Mouse (Mus musculus) thymus, adult 2 months (tissue): ENCODE data around the gene Castor1. TPM values are rescaled to one million over a fixed set of nuclear protein-coding genes. Genes with fewer than 3 reads are reported as not detected.
A peak's percentile ranks its signal among the peaks of the same experiment; 100 is the strongest.

ENCODE experiments used
- DNase-seq: peaks from one replicate; pipeline ENCODE4 v3.0.0; 2021
- H3K27ac ChIP-seq: fragments of 200-500 bp; 2 replicates; pipeline ENCODE4 v1.5.1; 2012; ENCODE audit warnings: low read length, control low read depth; ENCODE audit not compliant: control insufficient read depth, insufficient read depth
- H3K27me3 ChIP-seq: fragments of 200-500 bp; 2 replicates; pipeline ENCODE4 v1.6.1; 2012; ENCODE audit warnings: mild to moderate bottlenecking, low read length, moderate library complexity, mixed read lengths; ENCODE audit not compliant: control insufficient read depth, insufficient read depth
- H3K36me3 ChIP-seq: fragments of 200-500 bp; 2 replicates; pipeline ENCODE4 v1.6.1; 2012; ENCODE audit warnings: mild to moderate bottlenecking, low read length, moderate library complexity; ENCODE audit not compliant: control insufficient read depth, insufficient read depth
- H3K4me1 ChIP-seq: fragments of 200-500 bp; replicated peaks from 2 replicates; pipeline ENCODE4 v1.6.1; 2012; ENCODE audit warnings: low read length; ENCODE audit not compliant: control insufficient read depth, insufficient read depth
- H3K4me3 ChIP-seq: fragments of 200-500 bp; 2 replicates; pipeline ENCODE4 v1.5.1; 2012; ENCODE audit warnings: mild to moderate bottlenecking, low read length, control low read depth, moderate library complexity; ENCODE audit not compliant: control insufficient read depth, insufficient read depth
- CTCF ChIP-seq: fragments of 200-500 bp; IDR thresholded peaks from 2 replicates; pipeline ENCODE4 v1.5.1; 2012; ENCODE audit warnings: mild to moderate bottlenecking, control low read depth, low read length, moderate library complexity, borderline replicate concordance; ENCODE audit not compliant: control insufficient read depth, poor library complexity, insufficient read depth; ENCODE audit errors: extremely low read depth
- POLR2A ChIP-seq: fragments of 200-500 bp; IDR thresholded peaks from 2 replicates; pipeline ENCODE4 v1.6.1; 2012; ENCODE audit warnings: mild to moderate bottlenecking, low read length, control low read depth, moderate library complexity; ENCODE audit not compliant: control insufficient read depth, poor library complexity, insufficient read depth; ENCODE audit errors: extremely low read depth
- WGBS: fragments of 180-500 bp; shearing (Covaris S2); methylation state at CpG from one replicate; pipeline ENCODE4 v1.1.7; 2018; 5-methylcytosine and 5-hydroxymethylcytosine counted together
- polyA plus RNA-seq: library from polyadenylated mRNA; depleted of rRNA; stranded (reverse); fragments of >200 nt; gene quantifications from 2 replicates; pipeline ENCODE4 v1.2.3, GENCODE M21; 2012

Gene Castor1
- polyA plus RNA-seq, 1 experiment, result 34.5 TPM

GRCm38 (mm10) chr11:4247201-4247959, 29.4 kb downstream of the Castor1 start:
- TF ChIP-seq POLR2A (no peak), CTCF (no peak)
- Histone ChIP-seq H3K27ac (peak overlapping the region; percentile 83), H3K27me3 (no peaks in the 10 kb centered on the region), H3K4me3 (no peak overlapping the region), H3K36me3 (no peaks in the 10 kb centered on the region), H3K4me1 (peaks cover 33% of the 10 kb centered on the region)
- no peak for DNase-seq
- WGBS, result 38% methylated on average over 14 of the region's 14 CpGs

- H3K4me1 ChIP-seq, result peaks cover 33% of the 10 kb centered on the region
- no peaks in the 10 kb centered on the region for H3K27me3 ChIP-seq
- no peak for DNase-seq
- no peaks in the 10 kb centered on the region for H3K36me3 ChIP-seq
- no peak overlapping the region for H3K27ac ChIP-seq
- TF ChIP-seq POLR2A (no peak), CTCF (no peak)
- WGBS, result 61% methylated on average over 3 of the region's 3 CpGs
- no peak overlapping the region for H3K4me3 ChIP-seq
Observed at GRCm38 (mm10) chr11:4249151-4249550, 31.1 kb downstream of the Castor1 start.

GRCm38 (mm10) chr11:4250290-4250689, 32.3 kb downstream of the Castor1 start:
- Histone ChIP-seq H3K27ac (no peak overlapping the region), H3K4me1 (peaks cover 33% of the 10 kb centered on the region), H3K36me3 (no peaks in the 10 kb centered on the region), H3K27me3 (no peaks in the 10 kb centered on the region), H3K4me3 (no peak overlapping the region)
- WGBS, result 86% methylated on average over 7 of the region's 7 CpGs
- no peak for DNase-seq
- no peak for TF ChIP-seq POLR2A
- no peak for TF ChIP-seq CTCF

GRCm38 (mm10) chr11:4251376-4251775, 33.4 kb downstream of the Castor1 start:
- Histone ChIP-seq H3K27me3 (no peaks in the 10 kb centered on the region), H3K36me3 (no peaks in the 10 kb centered on the region), H3K27ac (no peak overlapping the region), H3K4me3 (no peak overlapping the region), H3K4me1 (peaks cover 32% of the 10 kb centered on the region)
- 6% methylated on average over 3 of the region's 3 CpGs for WGBS
- no peak for TF ChIP-seq CTCF
- TF ChIP-seq POLR2A, result no peak
- DNase-seq, result no peak

GRCm38 (mm10) chr11:4252886-4253285, 34.9 kb downstream of the Castor1 start:
- Histone ChIP-seq H3K4me3 (no peak overlapping the region), H3K4me1 (peaks cover 21% of the 10 kb centered on the region), H3K27me3 (no peaks in the 10 kb centered on the region), H3K36me3 (no peaks in the 10 kb centered on the region), H3K27ac (no peak overlapping the region)
- no peak for DNase-seq
- WGBS, result 83% methylated on average over 2 of the region's 2 CpGs
- TF ChIP-seq CTCF (no peak), POLR2A (no peak)

- Histone ChIP-seq H3K27me3 (no peaks in the 10 kb centered on the region), H3K27ac (no peak within 1 kb of the TSS), H3K4me3 (no peak within 1 kb of the TSS), H3K4me1 (peaks cover 20% of the 10 kb centered on the region), H3K36me3 (no peaks in the 10 kb centered on the region)
- 74% methylated on average over 11 of the region's 11 CpGs for WGBS
- DNase-seq, result no peak
- TF ChIP-seq CTCF (no peak), POLR2A (no peak)
Observed at GRCm38 (mm10) chr11:4256846-4257607, 39.0 kb downstream of the Castor1 start, which contains the start of gene Lif. TSS of gene Lif (plus strand) at chr11:4257557.
